Mouse (Mus musculus) thymus, postnatal 10 days (tissue): ENCODE results near the gene Ccdc113.
"Not testable (repeated sequence)": the region's sequence is repeated elsewhere in the genome, so short reads cannot be mapped to it uniquely, and the experiment has no call there.

Experiments used
- DNase-seq, 2 experiments: peaks; one replicate each; pipeline ENCODE4 v3.0.0; 2021; ENCODE audit warnings: low spot score in 2 of 2

The Ccdc113 gene

DNA sequence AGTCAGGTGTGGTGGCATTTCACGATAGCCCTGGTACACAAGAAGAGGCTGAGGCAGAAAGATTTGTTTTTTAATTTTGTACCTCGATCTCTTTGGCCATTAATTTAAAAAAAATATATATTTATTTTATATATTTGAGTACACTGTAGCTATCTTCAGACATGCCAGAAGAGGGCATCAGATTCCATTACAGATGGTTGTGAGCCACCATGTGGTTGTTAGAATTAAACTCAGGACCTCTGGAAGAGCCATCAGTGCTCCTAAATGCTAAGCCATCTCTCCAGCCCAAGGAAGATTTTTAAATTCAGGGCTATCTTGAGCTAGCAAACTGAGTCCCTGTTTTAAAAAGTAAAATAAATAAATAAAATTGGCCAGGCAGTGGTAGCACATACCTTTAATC, 68.3 kb downstream of the Ccdc113 start:
- no peak for DNase-seq

DNA sequence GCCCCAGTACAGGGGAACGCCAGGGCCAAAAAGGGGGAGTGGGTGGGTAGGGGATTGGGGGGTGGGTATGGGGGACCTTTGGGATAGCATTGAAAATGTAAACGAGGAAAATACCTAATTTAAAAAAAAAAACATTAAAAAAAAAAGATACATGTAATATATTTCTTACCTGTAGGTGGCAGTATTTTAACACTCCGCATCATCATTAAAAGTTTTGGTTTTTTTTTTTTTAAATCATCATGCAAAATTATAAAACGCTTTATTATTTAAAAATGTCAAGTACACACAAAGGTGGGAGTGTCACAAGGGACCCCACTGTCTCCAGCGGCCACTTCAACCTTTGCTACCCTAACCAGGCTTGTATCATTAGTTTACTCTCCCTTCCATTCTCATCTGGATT, 72.6 kb downstream of the Ccdc113 start:
- DNase-seq, result not testable (repeated sequence)

DNA sequence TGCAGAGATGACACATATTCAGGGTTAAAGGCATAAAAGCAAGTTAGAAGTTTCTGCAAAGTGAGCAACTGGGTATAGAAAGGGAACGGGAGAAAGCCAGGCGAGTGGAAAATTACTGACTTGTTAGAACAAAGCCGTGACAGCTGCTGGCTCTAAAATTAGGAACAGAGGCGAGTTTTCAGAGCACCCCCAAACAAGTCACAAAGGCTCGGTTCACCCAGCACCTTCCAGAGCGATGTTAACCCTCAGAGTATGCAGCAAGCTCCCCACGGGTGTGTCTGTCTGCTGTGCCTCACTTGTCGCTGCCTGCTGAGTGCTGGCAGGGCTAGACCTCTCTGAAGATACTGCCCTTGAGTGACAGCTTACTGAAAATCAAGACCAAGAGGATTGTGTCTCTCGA, 73.3 kb downstream of the Ccdc113 start:
- no peak for DNase-seq
